Mouse (Mus musculus): ENCODE results near the gene Capn10. TPM values are rescaled to one million over a fixed set of nuclear protein-coding genes. Genes with fewer than 3 reads are reported as not detected.

Gene Capn10
- polyA plus RNA-seq, 1 experiment from 2014 or later: 40.4 TPM

DNA sequence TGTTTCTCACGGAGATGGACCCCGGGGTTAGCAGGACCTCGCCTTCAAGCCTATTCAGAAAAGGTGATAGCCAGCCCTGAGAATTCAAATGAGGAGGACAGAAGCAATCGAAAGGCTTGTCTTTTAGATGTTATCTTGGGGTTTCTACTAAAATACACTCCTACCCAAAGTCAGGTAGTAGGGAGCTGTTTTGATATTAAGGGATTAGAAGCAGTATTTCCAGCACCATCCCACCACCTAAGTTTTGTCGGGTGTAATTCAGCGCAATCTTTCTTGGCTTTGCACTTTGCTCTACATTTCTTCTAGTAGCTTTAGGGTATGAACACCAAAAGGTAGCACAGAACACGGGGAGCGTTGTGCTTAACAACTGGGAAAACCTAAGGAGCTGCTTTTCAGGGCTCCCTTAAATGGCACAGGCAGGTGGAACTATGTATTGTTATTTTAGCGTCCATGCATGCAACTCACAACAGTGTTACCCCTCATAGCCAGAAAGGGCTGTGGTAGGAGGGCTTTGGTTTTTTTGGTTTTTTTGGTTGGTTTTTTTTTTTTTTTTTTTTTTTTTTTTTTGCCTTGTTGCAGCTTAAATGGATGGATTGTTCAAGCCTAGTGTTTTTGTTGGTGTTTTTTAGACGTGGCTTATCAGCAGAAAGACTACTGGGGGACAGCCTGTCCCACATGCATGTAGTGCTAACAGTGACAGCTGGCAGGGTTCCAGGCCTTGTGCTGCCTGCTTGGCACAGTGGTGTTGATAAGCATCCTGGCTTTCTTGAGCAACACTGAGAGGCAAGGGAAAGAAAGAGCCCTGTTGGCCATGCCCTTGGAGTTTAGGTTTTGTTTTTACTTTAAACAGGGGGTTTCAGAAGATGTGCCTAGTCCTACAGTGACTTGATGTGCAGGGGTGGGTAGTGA is 1.1 kb downstream of the Capn10 start:
- Histone ChIP-seq H3K4me2 (peak overlapping the region; percentile 84), H3K36me3 (ENCODE audit: control insufficient read depth, insufficient read depth, low read length) (peaks cover 7% of the 10 kb centered on the region), H3K27ac (ENCODE audit: low read depth, low read length) (peak overlapping the region; percentile 96), H3K4me1 (ENCODE audit: control insufficient read depth, insufficient read depth, low read length) (peaks cover 20% of the 10 kb centered on the region), H3K27me3 (ENCODE audit: control insufficient read depth, insufficient read depth, low read length) (no peaks in the 10 kb centered on the region), H3K9me3 (ENCODE audit: control insufficient read depth, low read length) (no peaks in the 10 kb centered on the region), H3K4me3 (ENCODE audit: low read depth, low read length) (peak overlapping the region; percentile 80), H3K9ac (ENCODE audit: low read length) (peak overlapping the region; percentile 87)
- WGBS: 25% methylated on average over 10 of the region's 10 CpGs
- ATAC-seq (ENCODE audit: low FRiP score): no peak
- no peak for DNase-seq (ENCODE audit: low spot score, missing footprints)

GRCm38 (mm10) chr1:92935977-92936376 is 1.8 kb downstream of the Capn10 start:
- Histone ChIP-seq H3K9me3 (ENCODE audit: control insufficient read depth, low read length) (no peaks in the 10 kb centered on the region), H3K27me3 (ENCODE audit: control insufficient read depth, insufficient read depth, low read length) (no peaks in the 10 kb centered on the region), H3K36me3 (ENCODE audit: control insufficient read depth, insufficient read depth, low read length) (peaks cover 7% of the 10 kb centered on the region), H3K27ac (ENCODE audit: low read depth, low read length) (no peak overlapping the region), H3K4me1 (ENCODE audit: control insufficient read depth, insufficient read depth, low read length) (peaks cover 20% of the 10 kb centered on the region), H3K4me3 (ENCODE audit: low read depth, low read length) (peak overlapping the region; percentile 80), H3K9ac (ENCODE audit: low read length) (peak overlapping the region; percentile 87), H3K4me2 (peak overlapping the region; percentile 84)
- DNase-seq (ENCODE audit: low spot score, missing footprints) (no peak), ATAC-seq (ENCODE audit: low FRiP score) (no peak)
- 80% methylated on average over 2 of the region's 2 CpGs for WGBS

- Histone ChIP-seq H3K4me1 (ENCODE audit: control insufficient read depth, insufficient read depth, low read length) (peaks cover 20% of the 10 kb centered on the region), H3K27me3 (ENCODE audit: control insufficient read depth, insufficient read depth, low read length) (no peaks in the 10 kb centered on the region), H3K9ac (ENCODE audit: low read length) (no peak overlapping the region), H3K9me3 (ENCODE audit: control insufficient read depth, low read length) (no peaks in the 10 kb centered on the region), H3K4me3 (ENCODE audit: low read depth, low read length) (no peak overlapping the region), H3K4me2 (peak overlapping the region; percentile 84), H3K27ac (ENCODE audit: low read depth, low read length) (no peak overlapping the region), H3K36me3 (ENCODE audit: control insufficient read depth, insufficient read depth, low read length) (peaks cover 9% of the 10 kb centered on the region)
- DNase-seq (ENCODE audit: low spot score, missing footprints) (no peak), ATAC-seq (ENCODE audit: low FRiP score) (no peak)
- 90% methylated on average over 3 of the region's 3 CpGs for WGBS
Measured at GRCm38 (mm10) chr1:92936467-92936866, 2.3 kb downstream of the Capn10 start.

DNA sequence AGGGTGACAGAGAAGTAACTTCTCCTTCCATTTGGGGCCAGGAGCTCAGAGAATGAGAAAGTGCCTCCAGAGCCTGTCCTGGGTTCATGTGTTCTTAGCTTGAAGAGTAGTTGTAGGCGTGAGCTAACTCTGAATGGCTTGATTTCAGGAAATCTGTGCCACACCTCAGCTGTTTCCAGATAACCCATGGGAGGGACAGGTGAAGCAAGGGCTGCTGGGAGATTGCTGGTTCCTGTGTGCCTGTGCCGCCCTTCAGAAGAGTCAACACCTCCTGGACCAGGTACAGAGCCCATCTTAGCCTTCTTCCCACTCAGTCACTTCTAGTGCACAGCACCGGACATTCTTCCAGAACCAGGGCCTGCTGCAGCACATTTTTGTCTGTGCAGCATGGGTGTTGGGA is 3.6 kb downstream of the Capn10 start:
- peaks cover 20% of the 10 kb centered on the region for H3K4me1 ChIP-seq (ENCODE audit: control insufficient read depth, insufficient read depth, low read length)
- H3K9me3 ChIP-seq (ENCODE audit: control insufficient read depth, low read length): no peaks in the 10 kb centered on the region
- H3K36me3 ChIP-seq (ENCODE audit: control insufficient read depth, insufficient read depth, low read length): peaks cover 15% of the 10 kb centered on the region
- no peak overlapping the region for H3K9ac ChIP-seq (ENCODE audit: low read length)
- DNase-seq (ENCODE audit: low spot score, missing footprints): no peak
- no peak overlapping the region for H3K4me3 ChIP-seq (ENCODE audit: low read depth, low read length)
- no peak overlapping the region for H3K27ac ChIP-seq (ENCODE audit: low read depth, low read length)
- WGBS: 88% methylated on average over 3 of the region's 3 CpGs
- no peak for ATAC-seq (ENCODE audit: low FRiP score)
- no peaks in the 10 kb centered on the region for H3K27me3 ChIP-seq (ENCODE audit: control insufficient read depth, insufficient read depth, low read length)
- no peak overlapping the region for H3K4me2 ChIP-seq

GRCm38 (mm10) chr1:92939746-92940145 is 5.6 kb downstream of the Capn10 start:
- Histone ChIP-seq H3K27me3 (ENCODE audit: control insufficient read depth, insufficient read depth, low read length) (no peaks in the 10 kb centered on the region), H3K27ac (ENCODE audit: low read depth, low read length) (no peak overlapping the region), H3K4me1 (ENCODE audit: control insufficient read depth, insufficient read depth, low read length) (peaks cover 14% of the 10 kb centered on the region), H3K9ac (ENCODE audit: low read length) (no peak overlapping the region), H3K9me3 (ENCODE audit: control insufficient read depth, low read length) (no peaks in the 10 kb centered on the region), H3K4me2 (no peak overlapping the region), H3K36me3 (ENCODE audit: control insufficient read depth, insufficient read depth, low read length) (peaks cover 21% of the 10 kb centered on the region), H3K4me3 (ENCODE audit: low read depth, low read length) (no peak overlapping the region)
- 91% methylated on average over 4 of the region's 4 CpGs for WGBS
- ATAC-seq (ENCODE audit: low FRiP score): no peak
- no peak for DNase-seq (ENCODE audit: low spot score, missing footprints)

GRCm38 (mm10) chr1:92943219-92943989 is 9.2 kb downstream of the Capn10 start:
- H3K4me1 ChIP-seq (ENCODE audit: control insufficient read depth, insufficient read depth, low read length): no peaks in the 10 kb centered on the region
- no peak overlapping the region for H3K4me2 ChIP-seq
- H3K27me3 ChIP-seq (ENCODE audit: control insufficient read depth, insufficient read depth, low read length): no peaks in the 10 kb centered on the region
- H3K36me3 ChIP-seq (ENCODE audit: control insufficient read depth, insufficient read depth, low read length): peaks cover 40% of the 10 kb centered on the region
- H3K4me3 ChIP-seq (ENCODE audit: low read depth, low read length): no peak overlapping the region
- ATAC-seq (ENCODE audit: low FRiP score): no peak
- 92% methylated on average over 19 of the region's 19 CpGs for WGBS
- DNase-seq (ENCODE audit: low spot score, missing footprints): no peak
- no peak overlapping the region for H3K27ac ChIP-seq (ENCODE audit: low read depth, low read length)
- no peak overlapping the region for H3K9ac ChIP-seq (ENCODE audit: low read length)
- no peaks in the 10 kb centered on the region for H3K9me3 ChIP-seq (ENCODE audit: control insufficient read depth, low read length)

- H3K27ac ChIP-seq (ENCODE audit: low read depth, low read length): no peak overlapping the region
- no peak for DNase-seq (ENCODE audit: low spot score, missing footprints)
- no peak overlapping the region for H3K4me3 ChIP-seq (ENCODE audit: low read depth, low read length)
- H3K4me2 ChIP-seq: no peak overlapping the region
- H3K27me3 ChIP-seq (ENCODE audit: control insufficient read depth, insufficient read depth, low read length): no peaks in the 10 kb centered on the region
- ATAC-seq (ENCODE audit: low FRiP score): no peak
- no peaks in the 10 kb centered on the region for H3K4me1 ChIP-seq (ENCODE audit: control insufficient read depth, insufficient read depth, low read length)
- WGBS: 96% methylated on average over 3 of the region's 3 CpGs
- peaks cover 25% of the 10 kb centered on the region; the same call in 1 of the 2 replicates for H3K36me3 ChIP-seq (ENCODE audit: control insufficient read depth, insufficient read depth, low read length)
- no peaks in the 10 kb centered on the region for H3K9me3 ChIP-seq (ENCODE audit: control insufficient read depth, low read length)
- no peak overlapping the region for H3K9ac ChIP-seq (ENCODE audit: low read length)
Measured at GRCm38 (mm10) chr1:92947966-92948365, 13.8 kb downstream of the Capn10 start.

GRCm38 (mm10) chr1:92949426-92949825 is 15.2 kb downstream of the Capn10 start:
- 64% methylated on average over 6 of the region's 6 CpGs for WGBS
- Histone ChIP-seq H3K4me2 (no peak overlapping the region), H3K9me3 (ENCODE audit: control insufficient read depth, low read length) (no peaks in the 10 kb centered on the region), H3K4me1 (ENCODE audit: control insufficient read depth, insufficient read depth, low read length) (no peaks in the 10 kb centered on the region), H3K27ac (ENCODE audit: low read depth, low read length) (no peak overlapping the region), H3K36me3 (ENCODE audit: control insufficient read depth, insufficient read depth, low read length) (peaks cover 19% of the 10 kb centered on the region; the same call in 1 of the 2 replicates), H3K4me3 (ENCODE audit: low read depth, low read length) (no peak overlapping the region), H3K27me3 (ENCODE audit: control insufficient read depth, insufficient read depth, low read length) (no peaks in the 10 kb centered on the region), H3K9ac (ENCODE audit: low read length) (no peak overlapping the region)
- ATAC-seq (ENCODE audit: low FRiP score) (no peak), DNase-seq (ENCODE audit: low spot score, missing footprints) (peak; percentile 89)

DNA sequence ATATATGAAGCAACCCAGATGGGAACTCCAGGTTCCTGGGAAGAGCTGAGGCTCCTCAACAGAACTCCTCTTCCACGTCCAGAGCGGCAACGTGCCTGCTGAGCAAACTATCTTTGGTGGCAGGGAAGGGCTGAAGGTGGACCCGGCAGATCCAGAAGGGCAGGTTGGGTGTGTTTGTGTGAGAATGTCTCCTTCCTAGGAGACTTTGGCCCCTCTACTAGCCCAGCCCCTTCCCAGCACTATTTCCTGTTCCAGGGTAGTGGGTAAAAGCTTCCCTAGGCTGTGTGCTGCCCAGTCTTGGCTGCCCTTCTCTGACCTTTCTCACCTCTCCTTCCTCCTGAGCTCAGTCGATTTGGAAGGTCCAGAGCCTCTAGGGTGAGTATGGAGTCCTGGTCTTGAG is 16.4 kb downstream of the Capn10 start, which contains the start of gene Gpr35:
Gene Gpr35 (plus strand): TSS at position 259 of the 400 bp plus-strand sequence.
- Histone ChIP-seq H3K36me3 (ENCODE audit: control insufficient read depth, insufficient read depth, low read length) (peaks cover 18% of the 10 kb centered on the region; the same call in 1 of the 2 replicates), H3K27ac (ENCODE audit: low read depth, low read length) (no peak within 1 kb of the TSS), H3K4me2 (no peak within 1 kb of the TSS), H3K4me3 (ENCODE audit: low read depth, low read length) (no peak within 1 kb of the TSS), H3K9me3 (ENCODE audit: control insufficient read depth, low read length) (no peaks in the 10 kb centered on the region), H3K4me1 (ENCODE audit: control insufficient read depth, insufficient read depth, low read length) (no peaks in the 10 kb centered on the region), H3K9ac (ENCODE audit: low read length) (no peak within 1 kb of the TSS), H3K27me3 (ENCODE audit: control insufficient read depth, insufficient read depth, low read length) (no peaks in the 10 kb centered on the region)
- 79% methylated on average over 5 of the region's 5 CpGs for WGBS
- DNase-seq (ENCODE audit: low spot score, missing footprints): no peak
- no peak for ATAC-seq (ENCODE audit: low FRiP score)
